Mouse (Mus musculus): Measurements from ENCODE around the gene Ndufaf5. TPM values are rescaled to one million over a fixed set of nuclear protein-coding genes. Genes with fewer than 3 reads are reported as not detected.

Ndufaf5 gene
- total RNA-seq, 2 experiments from 2014 or later = 49.5 to 49.7 TPM

- DNase-seq (ENCODE audit: low spot score in 2 of 2) = no peak
- intact Hi-C loops (cut with DNase I) = no loop called here
Measured at GRCm38 (mm10) chr2:140243105-140243504, 72.7 kb downstream of the Ndufaf5 start.

Other genes with a start within 250 kb of the Ndufaf5 start
- gene Tasp1, start 103.8 kb upstream of the Ndufaf5 start, total RNA-seq (2021) = 10 to 100 TPM; 32.2 to 41.3 TPM
- gene Gm17374, start 18.6 kb upstream of the Ndufaf5 start, total RNA-seq (2021) = not detected
- 10 to 100 TPM; 18.1 to 18.7 TPM for gene Esf1, start 85 bp upstream of the Ndufaf5 start, total RNA-seq (2021)
- not detected for gene Sel1l2, start 219.1 kb downstream of the Ndufaf5 start, total RNA-seq (2021)
- gene Macrod2, start 224.7 kb downstream of the Ndufaf5 start, total RNA-seq (2021) = 10 to 100 TPM; 52.7 to 55.7 TPM